Comparison of ENCODE assay signal across 3 mouse cellular contexts in the genomic region with DNA sequence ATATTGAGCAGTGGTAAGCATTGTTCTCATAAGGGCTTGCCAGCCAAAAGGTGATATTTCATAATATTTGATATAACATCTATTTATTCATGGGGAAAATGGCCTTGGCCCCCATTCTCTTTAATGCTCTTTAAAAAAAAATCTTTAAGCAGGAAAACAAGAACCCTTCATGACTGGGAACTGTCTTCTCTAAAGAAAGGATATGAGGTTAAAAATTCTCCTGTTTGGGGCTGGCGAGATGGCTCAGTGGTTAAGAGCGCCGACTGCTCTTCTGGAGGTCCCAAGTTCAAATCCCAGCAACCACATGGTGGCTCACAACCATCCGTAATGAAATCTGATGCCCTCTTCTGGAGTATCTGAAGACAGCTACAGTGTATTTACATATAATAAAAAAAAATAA. TPM values are rescaled to one million over a fixed set of nuclear protein-coding genes. Genes with fewer than 3 reads are reported as not detected.
DNase-seq lines count a peak whose midpoint lies in the region; TF ChIP-seq lines count a peak whose summit lies in the region.
"Not testable (repeated sequence)": the region's sequence is repeated elsewhere in the genome, so short reads cannot be mapped to it uniquely, and the experiment has no call there.
"Had no signal": no experiment of that assay in that cellular context is flagged by ENCODE, and none has a peak within 500 bp of the region (broad histone marks: within the 10 kb centered on the region; RNA-seq: fewer than 3 reads in every experiment).

No protein-coding gene starts in this region.

- not testable (repeated sequence) for H3K27ac ChIP-seq in CH12.LX (ENCODE audit: insufficient read depth, low read depth); MEL (ENCODE audit: control insufficient read depth, low read depth, low read length)

- in situ Hi-C loops in CH12.LX (cut with MboI; ENCODE audit: low pct_ligation_motif_present, low pct_unique_long_range_greater_than_20kb, low sequenced_read_pairs), result not testable (repeated sequence)

- TF ChIP-seq EP300 in CH12.LX (IDR thresholded peaks at IDR 0.05; ENCODE audit: low read length); MEL (IDR thresholded peaks at IDR 0.05; ENCODE audit: low read depth in 1 of 2, low read length in 2 of 2): not testable (repeated sequence)

- TF ChIP-seq POLR2A in CH12.LX (IDR thresholded peaks at IDR 0.05; ENCODE audit: low read depth, low read length); MEL (IDR thresholded peaks at IDR 0.05; ENCODE audit: control insufficient read depth in 1 of 2, insufficient read depth in 1 of 2, low read depth in 1 of 2, low read length in 2 of 2, poor library complexity in 1 of 2): not testable (repeated sequence)

- not testable (repeated sequence) for H3K36me3 ChIP-seq in CH12.LX (replicated peaks in 1 of 2; ENCODE audit: control insufficient read depth in 1 of 2, insufficient read depth in 1 of 2, low read length in 1 of 2); MEL (ENCODE audit: control insufficient read depth in 1 of 2, insufficient read depth in 2 of 2, low read length in 2 of 2)

- H3K4me3 ChIP-seq in CH12.LX (replicated peaks in 1 of 3; ENCODE audit: low read depth in 2 of 3, low read length in 2 of 3, poor library complexity in 1 of 3); MEL (ENCODE audit: control insufficient read depth in 1 of 2, insufficient read depth in 1 of 2, low read depth in 2 of 2, low read length in 2 of 2): not testable (repeated sequence)

- TF ChIP-seq RAD21 in CH12.LX (IDR thresholded peaks at IDR 0.05; ENCODE audit: low read depth, low read length); MEL (IDR thresholded peaks at IDR 0.05; ENCODE audit: low read depth, low read length): not testable (repeated sequence)

- TF ChIP-seq CTCF in CH12.LX (conservative IDR thresholded peaks at IDR 0.05 in 1 of 2, IDR thresholded peaks at IDR 0.05 in 1 of 2; ENCODE audit: low read depth in 2 of 2, low read length in 2 of 2); MEL (IDR thresholded peaks at IDR 0.05 in 2 of 3, conservative IDR thresholded peaks at IDR 0.05 in 1 of 3; ENCODE audit: control insufficient read depth in 1 of 3, insufficient read depth in 1 of 3, low read depth in 2 of 3, low read length in 3 of 3, poor library complexity in 1 of 3, severe bottlenecking in 1 of 3): not testable (repeated sequence)

- H3K4me1 ChIP-seq in CH12.LX (ENCODE audit: control insufficient read depth in 1 of 2, insufficient read depth in 2 of 2), result peaks cover 12 to 43% of the 10 kb centered on the region in 2 experiments; a peak in 3 of 4 replicates
- H3K4me1 ChIP-seq in MEL (ENCODE audit: control insufficient read depth in 1 of 2, insufficient read depth in 2 of 2, low read length in 2 of 2), result not testable (repeated sequence)

- H3K27me3 ChIP-seq in CH12.LX (replicated peaks), result not testable (repeated sequence)
- H3K27me3 ChIP-seq in MEL (ENCODE audit: control insufficient read depth in 1 of 2, insufficient read depth in 2 of 2, low read length in 2 of 2), result peaks cover 12 to 41% of the 10 kb centered on the region in 2 experiments

- not testable (repeated sequence) for DNase-seq in CH12.LX (ENCODE audit: extremely low read depth); MEL (ENCODE audit: low read depth, low spot score)

- H3K9me3 ChIP-seq in CH12.LX (replicated peaks; ENCODE audit: low read length); MEL (replicated peaks; ENCODE audit: insufficient read depth, low read length): not testable (repeated sequence)

- not testable (repeated sequence) for H3K9ac ChIP-seq in CH12.LX (ENCODE audit: insufficient read depth, low read depth); MEL (ENCODE audit: control insufficient read depth, low read depth, low read length, poor library complexity, severe bottlenecking)

- not testable (repeated sequence) for H3K79me2 ChIP-seq in CH12.LX (replicated peaks; ENCODE audit: control insufficient read depth, extremely low read depth, insufficient read depth, poor library complexity, severe bottlenecking); MEL (ENCODE audit: control insufficient read depth, insufficient read depth, low read length, poor library complexity)

- not testable (repeated sequence) for H3K4me2 ChIP-seq in CH12.LX (ENCODE audit: insufficient read depth, low read depth, poor library complexity, severe bottlenecking)

- dilution Hi-C loops in CH12.LX (cut with MboI; ENCODE audit: extremely low pct_ligation_motif_present, extremely low pct_unique_long_range_greater_than_20kb, low sequenced_read_pairs), result not testable (repeated sequence)

TF ChIP-seq in CH12.LX, 34 proteins besides CTCF, POLR2A, EP300 and RAD21:
- 0 out of 2 replicates have a peak, but pooled peaks have one; percentile 68 for TF ChIP-seq TBP (conservative IDR thresholded peaks at IDR 0.05; ENCODE audit: low read depth, low read length)

TF ChIP-seq in MEL, 35 proteins besides CTCF, POLR2A, EP300 and RAD21:
- peak; percentile 93 for TF ChIP-seq TBP (IDR thresholded peaks at IDR 0.05; ENCODE audit: low read depth, low read length)

RNA-seq across cellular contexts. Expression of a gene that starts 9.2 kb away (rescaled TPM):
- 0.08 and 0.21 TPM in 2 replicates for total RNA-seq in CH12.LX (2012; rRNA removed)
- 0.15 and 0.40 TPM in 2 replicates for total RNA-seq in CH12.LX (2014; rRNA removed)
- 0.46 and 0.66 TPM in 2 replicates for polyA plus RNA-seq in CH12.LX (2012; ENCODE audit: insufficient read length, low read depth)
- 0.13 and 0.27 TPM in 2 replicates for total RNA-seq in MEL (2012; rRNA removed)
- under 1 TPM in 1 of 2 experiments, not detected in 1; 0.29 TPM for polyA plus RNA-seq in MEL (2012; ENCODE audit: insufficient read depth in 1 of 2, insufficient read length in 2 of 2, low read depth in 1 of 2, low replicate concordance in 2 of 2, missing spikeins in 1 of 2)
- polyA plus RNA-seq: G1E had no signal
